Mouse (Mus musculus) adrenal gland, adult 2 months (tissue): ENCODE data around the gene Pfkfb4. TPM values are rescaled to one million over a fixed set of nuclear protein-coding genes. Genes with fewer than 3 reads are reported as not detected.
A peak's percentile ranks its signal among the peaks of the same experiment; 100 is the strongest.

Source experiments
- DNase-seq: peaks from one replicate; pipeline ENCODE4 v3.0.0; 2021
- microRNA-seq, 2 experiments: library from miRNA; unstranded; fragments of <30 nt; microRNA quantifications; one replicate each; pipeline ENCODE4 v1.2.0; 2021
- polyA plus RNA-seq: library from polyadenylated mRNA; depleted of rRNA; stranded (reverse); fragments of >200 nt; gene quantifications from 2 replicates; pipeline ENCODE4 v1.2.3, GENCODE M21; 2012; rRNA removed
- total RNA-seq, 2 experiments: library from RNA; stranded (reverse); gene quantifications; 2 replicates each; pipeline ENCODE4 v1.2.3; 2021

The Pfkfb4 gene
- total and polyA plus RNA-seq, 3 experiments = 5.5 to 10.6 (median 8.7) TPM

- no peak for DNase-seq
Observed at GRCm38 (mm10) chr9:109057543-109057942, 66.0 kb downstream of the Pfkfb4 start.

GRCm38 (mm10) chr9:109058006-109058765 is 66.6 kb downstream of the Pfkfb4 start:
- DNase-seq = no peak

- peak; percentile 96 for DNase-seq
Observed at GRCm38 (mm10) chr9:109059136-109059903, 67.7 kb downstream of the Pfkfb4 start, which contains the start of gene Trex1. Gene Trex1, minus strand, starts transcription at chr9:109059734.

GRCm38 (mm10) chr9:109060184-109060897 is 68.8 kb downstream of the Pfkfb4 start:
- DNase-seq = no peak

GRCm38 (mm10) chr9:109060898-109061295 is 69.3 kb downstream of the Pfkfb4 start:
- no peak for DNase-seq

- no peak for DNase-seq
Observed at GRCm38 (mm10) chr9:109068095-109068735, 76.6 kb downstream of the Pfkfb4 start.

GRCm38 (mm10) chr9:109073661-109074573 is 82.3 kb downstream of the Pfkfb4 start, which contains the start of gene Atrip:
Gene Atrip, minus strand, starts transcription at chr9:109074124.
- peak; percentile 95 for DNase-seq

GRCm38 (mm10) chr9:109080516-109080915 is 88.9 kb downstream of the Pfkfb4 start:
- DNase-seq = no peak

GRCm38 (mm10) chr9:109081749-109082123 is 90.2 kb downstream of the Pfkfb4 start:
- DNase-seq = no peak

Small RNA genes within 50 kb of the gene (microRNA-seq; reads per million reads assigned to microRNA genes)
- gene Mir711 = 0 reads per million in 2 experiments

Other genes starting within 250 kb of the Pfkfb4 start
- gene Ip6k2, start 208.0 kb upstream of the Pfkfb4 start, total RNA-seq = 10 to 100 TPM; 82.9 to 85.9 TPM
- gene Ip6k2, start 208.0 kb upstream of the Pfkfb4 start, polyA plus RNA-seq = 73.4 and 92.1 TPM in 2 replicates
- gene Nckipsd, start 183.4 kb upstream of the Pfkfb4 start, total RNA-seq = 10 to 100 TPM; 11.1 to 12.0 TPM
- gene Nckipsd, start 183.4 kb upstream of the Pfkfb4 start, polyA plus RNA-seq = 43.1 and 54.5 TPM in 2 replicates
- 1 to 10 TPM; 2.2 to 2.3 TPM for gene Celsr3, start 165.5 kb upstream of the Pfkfb4 start, total RNA-seq
- gene Celsr3, start 165.5 kb upstream of the Pfkfb4 start, polyA plus RNA-seq = 4.9 and 7.2 TPM in 2 replicates
- gene Slc26a6, start 138.5 kb upstream of the Pfkfb4 start, total RNA-seq = 10 to 100 TPM; 10.1 to 11.7 TPM
- 10.1 and 11.2 TPM in 2 replicates for gene Slc26a6, start 138.5 kb upstream of the Pfkfb4 start, polyA plus RNA-seq
- under 1 TPM in 1 of 2 experiments, not detected in 1; 0.61 TPM for gene Tmem89, start 77.2 kb upstream of the Pfkfb4 start, total RNA-seq
- gene Tmem89, start 77.2 kb upstream of the Pfkfb4 start, polyA plus RNA-seq = 0.15 TPM in 1 of 2 replicates, not detected in the other
- gene Uqcrc1, start 55.1 kb upstream of the Pfkfb4 start, total RNA-seq = 100 to 1,000 TPM; 546 to 765 TPM
- 797 and 881 TPM in 2 replicates for gene Uqcrc1, start 55.1 kb upstream of the Pfkfb4 start, polyA plus RNA-seq
- 1 to 10 TPM; 3.1 to 3.3 TPM for gene Col7a1, start 38.2 kb upstream of the Pfkfb4 start, total RNA-seq
- gene Col7a1, start 38.2 kb upstream of the Pfkfb4 start, polyA plus RNA-seq = 4.6 and 6.6 TPM in 2 replicates
- gene Ucn2, start 5.8 kb upstream of the Pfkfb4 start, total RNA-seq = under 1 TPM in 1 of 2 experiments, not detected in 1; 0.58 TPM
- 0.47 and 0.50 TPM in 2 replicates for gene Ucn2, start 5.8 kb upstream of the Pfkfb4 start, polyA plus RNA-seq
- gene Shisa5, start 46.8 kb downstream of the Pfkfb4 start, total RNA-seq = 100 to 1,000 TPM; 143 to 167 TPM
- gene Shisa5, start 46.8 kb downstream of the Pfkfb4 start, polyA plus RNA-seq = 586 and 732 TPM in 2 replicates
- 10 to 100 TPM; 19.5 to 28.2 TPM for gene Trex1, start 68.0 kb downstream of the Pfkfb4 start, total RNA-seq
- gene Trex1, start 68.0 kb downstream of the Pfkfb4 start, polyA plus RNA-seq = 129 and 130 TPM in 2 replicates
- 10 to 100 TPM; 12.5 to 17.5 TPM for gene Atrip, start 82.3 kb downstream of the Pfkfb4 start, total RNA-seq
- 22.3 and 25.3 TPM in 2 replicates for gene Atrip, start 82.3 kb downstream of the Pfkfb4 start, polyA plus RNA-seq
- 10 to 100 TPM in 1 of 2 experiments, 1 to 10 TPM in 1; 9.2 to 18.9 TPM for gene Ccdc51, start 90.7 kb downstream of the Pfkfb4 start, total RNA-seq
- gene Ccdc51, start 90.7 kb downstream of the Pfkfb4 start, polyA plus RNA-seq = 11.4 and 12.6 TPM in 2 replicates
- gene Tma7, start 90.8 kb downstream of the Pfkfb4 start, total RNA-seq = 100 to 1,000 TPM; 393 to 485 TPM
- gene Tma7, start 90.8 kb downstream of the Pfkfb4 start, polyA plus RNA-seq = 6.9 and 9.6 TPM in 2 replicates
- 10 to 100 TPM; 75.7 to 82.0 TPM for gene Plxnb1, start 103.6 kb downstream of the Pfkfb4 start, total RNA-seq
- 89.9 and 110 TPM in 2 replicates for gene Plxnb1, start 103.6 kb downstream of the Pfkfb4 start, polyA plus RNA-seq
- not detected for gene Fbxw21, start 170.3 kb downstream of the Pfkfb4 start, total RNA-seq
- gene Fbxw21, start 170.3 kb downstream of the Pfkfb4 start, polyA plus RNA-seq = not detected in 2 replicates
- not detected for gene Fbxw13, start 204.2 kb downstream of the Pfkfb4 start, total RNA-seq
- not detected in 2 replicates for gene Fbxw13, start 204.2 kb downstream of the Pfkfb4 start, polyA plus RNA-seq
- gene Fbxw20, start 243.0 kb downstream of the Pfkfb4 start, total RNA-seq = not detected
- not detected in 2 replicates for gene Fbxw20, start 243.0 kb downstream of the Pfkfb4 start, polyA plus RNA-seq